Mouse (Mus musculus): ENCODE results near the gene Prr22. TPM values are rescaled to one million over a fixed set of nuclear protein-coding genes. Genes with fewer than 3 reads are reported as not detected.

The Prr22 gene
- total and polyA plus RNA-seq, 3 experiments = 0.15 to 1.3 (median 0.93) TPM

DNA sequence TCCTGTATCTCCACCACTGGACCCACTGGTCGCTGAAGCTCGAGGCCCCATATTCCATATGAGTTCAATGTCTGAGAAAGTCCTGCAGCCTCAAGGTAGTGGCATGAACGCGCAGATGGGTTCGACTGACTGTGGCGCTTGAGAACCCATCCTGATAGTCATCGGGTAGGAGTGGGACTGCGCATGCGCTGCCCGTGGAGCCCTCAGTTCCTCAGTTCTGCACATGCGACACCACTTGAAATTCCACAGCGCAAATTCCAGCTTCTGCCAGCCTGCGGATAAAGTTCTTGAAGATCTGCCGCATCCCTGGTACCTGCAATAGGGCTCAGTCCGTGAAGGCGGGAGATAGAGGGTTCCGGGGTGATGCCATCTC, 29.3 kb upstream of the Prr22 start:
- no peak overlapping the region for H3K9ac ChIP-seq (ENCODE audit: insufficient read depth, low read depth)
- no peak overlapping the region for H3K4me3 ChIP-seq (replicated peaks in 1 of 3; ENCODE audit: low read depth in 2 of 3, low read length in 2 of 3, poor library complexity in 1 of 3)
- DNase-seq (ENCODE audit: extremely low read depth) = no peak

GRCm38 (mm10) chr17:56744173-56744572, 25.9 kb upstream of the Prr22 start:
- dilution Hi-C loops (cut with MboI; ENCODE audit: extremely low pct_ligation_motif_present, extremely low pct_unique_long_range_greater_than_20kb, low sequenced_read_pairs) (no loop called here), in situ Hi-C loops (cut with MboI; ENCODE audit: low pct_ligation_motif_present, low pct_unique_long_range_greater_than_20kb, low sequenced_read_pairs) (no loop called here)
- no peak for DNase-seq (ENCODE audit: extremely low read depth)
- Histone ChIP-seq H3K27ac (ENCODE audit: insufficient read depth, low read depth) (no peak overlapping the region), H3K9ac (ENCODE audit: insufficient read depth, low read depth) (no peak overlapping the region), H3K79me2 (replicated peaks; ENCODE audit: control insufficient read depth, extremely low read depth, insufficient read depth, poor library complexity, severe bottlenecking) (no peaks in the 10 kb centered on the region), H3K4me2 (ENCODE audit: insufficient read depth, low read depth, poor library complexity, severe bottlenecking) (no peak overlapping the region), H3K9me3 (replicated peaks; ENCODE audit: low read length) (peaks cover 12% of the 10 kb centered on the region), H3K4me1 (ENCODE audit: control insufficient read depth in 1 of 2, insufficient read depth in 2 of 2) (0 out of 4 replicates have a peak, but pooled peaks cover 0 to 2% of the 10 kb centered on the region in 2 experiments), H3K4me3 (replicated peaks in 1 of 3; ENCODE audit: low read depth in 2 of 3, low read length in 2 of 3, poor library complexity in 1 of 3) (no peak overlapping the region), H3K27me3 (replicated peaks) (peaks cover 67% of the 10 kb centered on the region), H3K36me3 (replicated peaks in 1 of 2; ENCODE audit: control insufficient read depth in 1 of 2, insufficient read depth in 1 of 2, low read length in 1 of 2) (no peaks in the 10 kb centered on the region)
- no peak for TF ChIP-seq MAX (IDR thresholded peaks at IDR 0.05; ENCODE audit: low read length)
- TF ChIP-seq ELF1 (IDR thresholded peaks at IDR 0.05; ENCODE audit: low read depth, low read length) = no peak
- no peak for TF ChIP-seq MAFK (IDR thresholded peaks at IDR 0.05; ENCODE audit: insufficient replicate concordance, low read length)
- no peak for TF ChIP-seq PAX5 (IDR thresholded peaks at IDR 0.05; ENCODE audit: low read length)
- TF ChIP-seq E2F4 (IDR thresholded peaks at IDR 0.05; ENCODE audit: insufficient replicate concordance, low read depth, low read length) = no peak
- TF ChIP-seq SIN3A (IDR thresholded peaks at IDR 0.05; ENCODE audit: low read length) = no peak
- no peak for TF ChIP-seq USF1 (IDR thresholded peaks at IDR 0.05; ENCODE audit: low read depth, low read length)
- no peak for TF ChIP-seq TCF12 (IDR thresholded peaks at IDR 0.05; ENCODE audit: low read depth, low read length)

More for the DNA sequence above, 29.3 kb upstream of the Prr22 start:
- dilution Hi-C loops (cut with MboI; ENCODE audit: extremely low pct_ligation_motif_present, extremely low pct_unique_long_range_greater_than_20kb, low sequenced_read_pairs) (no loop called here), in situ Hi-C loops (cut with MboI; ENCODE audit: low pct_ligation_motif_present, low pct_unique_long_range_greater_than_20kb, low sequenced_read_pairs) (no loop called here)
- TF ChIP-seq UBTF (IDR thresholded peaks at IDR 0.05; ENCODE audit: low read depth, low read length) = no peak
- no peak for TF ChIP-seq MYC (IDR thresholded peaks at IDR 0.05; ENCODE audit: low read depth, low read length)
- no peak for TF ChIP-seq EP300 (IDR thresholded peaks at IDR 0.05; ENCODE audit: low read length)
- no peaks in the 10 kb centered on the region for H3K36me3 ChIP-seq (replicated peaks in 1 of 2; ENCODE audit: control insufficient read depth in 1 of 2, insufficient read depth in 1 of 2, low read length in 1 of 2)
- peaks cover 4% of the 10 kb centered on the region for H3K9me3 ChIP-seq (replicated peaks; ENCODE audit: low read length)
- H3K27ac ChIP-seq (ENCODE audit: insufficient read depth, low read depth) = no peak overlapping the region
- no peak overlapping the region for H3K4me2 ChIP-seq (ENCODE audit: insufficient read depth, low read depth, poor library complexity, severe bottlenecking)
- 0 out of 4 replicates have a peak, but pooled peaks cover 0 to 2% of the 10 kb centered on the region in 2 experiments for H3K4me1 ChIP-seq (ENCODE audit: control insufficient read depth in 1 of 2, insufficient read depth in 2 of 2)
- H3K27me3 ChIP-seq (replicated peaks) = peaks cover 77% of the 10 kb centered on the region
- H3K79me2 ChIP-seq (replicated peaks; ENCODE audit: control insufficient read depth, extremely low read depth, insufficient read depth, poor library complexity, severe bottlenecking) = no peaks in the 10 kb centered on the region

GRCm38 (mm10) chr17:56751404-56752072, 18.5 kb upstream of the Prr22 start:
- in situ Hi-C loops (cut with MboI; ENCODE audit: low pct_ligation_motif_present, low pct_unique_long_range_greater_than_20kb, low sequenced_read_pairs) = no loop called here

More at GRCm38 (mm10) chr17:56751404-56752072, 18.5 kb upstream of the Prr22 start:
- Histone ChIP-seq H3K27ac (ENCODE audit: insufficient read depth, low read depth) (no peak overlapping the region), H3K9ac (ENCODE audit: insufficient read depth, low read depth) (no peak overlapping the region), H3K36me3 (replicated peaks in 1 of 2; ENCODE audit: control insufficient read depth in 1 of 2, insufficient read depth in 1 of 2, low read length in 1 of 2) (no peaks in the 10 kb centered on the region), H3K4me3 (replicated peaks in 1 of 3; ENCODE audit: low read depth in 2 of 3, low read length in 2 of 3, poor library complexity in 1 of 3) (no peak overlapping the region), H3K4me1 (ENCODE audit: control insufficient read depth in 1 of 2, insufficient read depth in 2 of 2) (no peaks in the 10 kb centered on the region), H3K27me3 (replicated peaks) (peaks cover 61% of the 10 kb centered on the region), H3K79me2 (replicated peaks; ENCODE audit: control insufficient read depth, extremely low read depth, insufficient read depth, poor library complexity, severe bottlenecking) (no peaks in the 10 kb centered on the region), H3K4me2 (ENCODE audit: insufficient read depth, low read depth, poor library complexity, severe bottlenecking) (no peak overlapping the region), H3K9me3 (replicated peaks; ENCODE audit: low read length) (peaks cover 32% of the 10 kb centered on the region)
- TF ChIP-seq UBTF (IDR thresholded peaks at IDR 0.05; ENCODE audit: low read depth, low read length) = no peak
- dilution Hi-C loops (cut with MboI; ENCODE audit: extremely low pct_ligation_motif_present, extremely low pct_unique_long_range_greater_than_20kb, low sequenced_read_pairs) = no loop called here
- no peak for DNase-seq (ENCODE audit: extremely low read depth)
